Mouse (Mus musculus): ENCODE measurements around the gene Il18r1. TPM values are rescaled to one million over a fixed set of nuclear protein-coding genes. Genes with fewer than 3 reads are reported as not detected.

Il18r1 gene
- total RNA-seq, 2 experiments from 2014 or later, result 0.96 to 2.5 TPM

GRCm38 (mm10) chr1:40476756-40477155, 11.4 kb downstream of the Il18r1 start:
- no peak for DNase-seq (ENCODE audit: low spot score)
- intact Hi-C loops (cut with DNase I), result no loop called here

- intact Hi-C loops (cut with DNase I), result no loop called here
- no peak for DNase-seq (ENCODE audit: low spot score)
Observed at GRCm38 (mm10) chr1:40479505-40479923, 14.2 kb downstream of the Il18r1 start.

GRCm38 (mm10) chr1:40494594-40494993, 29.2 kb downstream of the Il18r1 start:
- intact Hi-C loops (cut with DNase I), result no loop called here
- no peak for DNase-seq (ENCODE audit: low spot score)

- intact Hi-C loops (cut with DNase I), result no loop called here
- DNase-seq (ENCODE audit: low spot score), result no peak
Observed at GRCm38 (mm10) chr1:40499708-40500107, 34.4 kb downstream of the Il18r1 start.

GRCm38 (mm10) chr1:40501126-40501525, 35.8 kb downstream of the Il18r1 start:
- intact Hi-C loops (cut with DNase I), result no loop called here
- DNase-seq (ENCODE audit: low spot score), result no peak

GRCm38 (mm10) chr1:40501546-40502398, 36.4 kb downstream of the Il18r1 start:
- DNase-seq (ENCODE audit: low spot score), result no peak
- intact Hi-C loops (cut with DNase I), result no loop called here

- intact Hi-C loops (cut with DNase I), result no loop called here
- no peak for DNase-seq (ENCODE audit: low spot score)
Observed at GRCm38 (mm10) chr1:40504548-40504947, 39.2 kb downstream of the Il18r1 start.

GRCm38 (mm10) chr1:40514851-40515585, 49.7 kb downstream of the Il18r1 start, which contains the start of gene Il18rap:
Il18rap (plus strand) TSS chr1:40515362.
- DNase-seq (ENCODE audit: low spot score), result no peak

GRCm38 (mm10) chr1:40516364-40516763, 51.0 kb downstream of the Il18r1 start:
- intact Hi-C loops (cut with DNase I), result no loop called here
- DNase-seq (ENCODE audit: low spot score), result no peak

More at GRCm38 (mm10) chr1:40514851-40515585, 49.7 kb downstream of the Il18r1 start, which contains the start of gene Il18rap:
- intact Hi-C loops (cut with DNase I), result no loop called here

- intact Hi-C loops (cut with DNase I), result no loop called here
- no peak for DNase-seq (ENCODE audit: low spot score)
Observed at GRCm38 (mm10) chr1:40522918-40523317, 57.6 kb downstream of the Il18r1 start.

- no peak for DNase-seq (ENCODE audit: low spot score)
- intact Hi-C loops (cut with DNase I), result no loop called here
Observed at GRCm38 (mm10) chr1:40523971-40524722, 58.8 kb downstream of the Il18r1 start.

- DNase-seq (ENCODE audit: low spot score), result no peak
- intact Hi-C loops (cut with DNase I), result no loop called here
Observed at GRCm38 (mm10) chr1:40529287-40529686, 63.9 kb downstream of the Il18r1 start.

- no peak for DNase-seq (ENCODE audit: low spot score)
- intact Hi-C loops (cut with DNase I), result no loop called here
Observed at GRCm38 (mm10) chr1:40537577-40537976, 72.2 kb downstream of the Il18r1 start.

GRCm38 (mm10) chr1:40544650-40545049, 79.3 kb downstream of the Il18r1 start:
- DNase-seq (ENCODE audit: low spot score), result no peak
- intact Hi-C loops (cut with DNase I), result loop anchor here (10.0 kb wide), 2 partner anchors 540 to 930 kb away; no protein-coding TSS in a partner anchor

GRCm38 (mm10) chr1:40546645-40547044, 81.3 kb downstream of the Il18r1 start:
- intact Hi-C loops (cut with DNase I), result loop anchor here (10.0 kb wide), 2 partner anchors 542 to 932 kb away; no protein-coding TSS in a partner anchor
- DNase-seq (ENCODE audit: low spot score), result no peak

GRCm38 (mm10) chr1:40547064-40547572, 81.8 kb downstream of the Il18r1 start:
- DNase-seq (ENCODE audit: low spot score), result no peak
- intact Hi-C loops (cut with DNase I), result loop anchor here (10.0 kb wide), 2 partner anchors 542 to 932 kb away; no protein-coding TSS in a partner anchor

- intact Hi-C loops (cut with DNase I), result loop anchor here (10.0 kb wide), 2 partner anchors 543 to 933 kb away; no protein-coding TSS in a partner anchor
- DNase-seq (ENCODE audit: low spot score), result no peak
Observed at GRCm38 (mm10) chr1:40547762-40548161, 82.4 kb downstream of the Il18r1 start.
